Mouse (Mus musculus) limb, embryonic 15.5 days (tissue): ENCODE measurements around the gene Fhad1. TPM values are rescaled to one million over a fixed set of nuclear protein-coding genes. Genes with fewer than 3 reads are reported as not detected.

ENCODE experiments used
- ATAC-seq: fragments of 200-750 bp; cut with Nextera tagmentation; 2 replicates; pipeline ENCODE4 v1.8.0; 2017; ENCODE audit warnings: low read depth, moderate TSS enrichment; ENCODE audit not compliant: insufficient number of reproducible peaks, low FRiP score, low TSS enrichment
- H3K27ac ChIP-seq: fragments of 300-500 bp; sonication (generic); 2 replicates; pipeline ENCODE4 v1.5.1; 2015; ENCODE audit warnings: moderate library complexity, mild to moderate bottlenecking, inconsistent platforms
- H3K27me3 ChIP-seq: fragments of 300-500 bp; sonication (generic); 2 replicates; pipeline ENCODE4 v1.6.1; 2015; ENCODE audit warnings: inconsistent platforms
- H3K36me3 ChIP-seq: fragments of 300-500 bp; sonication (generic); 2 replicates; pipeline ENCODE4 v1.6.1; 2015; ENCODE audit warnings: inconsistent platforms
- H3K4me1 ChIP-seq: fragments of 300-500 bp; sonication (generic); 2 replicates; pipeline ENCODE4 v1.6.1; 2015; ENCODE audit warnings: inconsistent platforms
- H3K4me2 ChIP-seq: fragments of 300-500 bp; sonication (generic); 2 replicates; pipeline ENCODE4 v1.6.1; 2015; ENCODE audit warnings: mild to moderate bottlenecking, inconsistent platforms
- H3K4me3 ChIP-seq: fragments of 300-500 bp; sonication (generic); 2 replicates; pipeline ENCODE4 v1.5.1; 2015; ENCODE audit warnings: mild to moderate bottlenecking, inconsistent platforms
- H3K9ac ChIP-seq: fragments of 300-500 bp; sonication (generic); 2 replicates; pipeline ENCODE4 v1.6.1; 2015; ENCODE audit warnings: inconsistent platforms
- H3K9me3 ChIP-seq: fragments of 300-500 bp; sonication (generic); 2 replicates; pipeline ENCODE4 v1.6.1; 2016; ENCODE audit warnings: inconsistent platforms
- WGBS: fragments of 180-500 bp; shearing (Covaris S2); methylation state at CpG from one replicate; pipeline ENCODE4 v1.1.7; 2015; 5-methylcytosine and 5-hydroxymethylcytosine counted together
- polyA plus RNA-seq: library from polyadenylated mRNA; unstranded; fragments of >200 nt; fragmentation: Nextera tagmentation; extraction: Ambion mirVana; gene quantifications from 2 replicates; pipeline ENCODE4 v1.2.1, GENCODE M21; 2015

The Fhad1 gene
- polyA plus RNA-seq, 1 experiment from 2014 or later = 3.9 TPM

DNA sequence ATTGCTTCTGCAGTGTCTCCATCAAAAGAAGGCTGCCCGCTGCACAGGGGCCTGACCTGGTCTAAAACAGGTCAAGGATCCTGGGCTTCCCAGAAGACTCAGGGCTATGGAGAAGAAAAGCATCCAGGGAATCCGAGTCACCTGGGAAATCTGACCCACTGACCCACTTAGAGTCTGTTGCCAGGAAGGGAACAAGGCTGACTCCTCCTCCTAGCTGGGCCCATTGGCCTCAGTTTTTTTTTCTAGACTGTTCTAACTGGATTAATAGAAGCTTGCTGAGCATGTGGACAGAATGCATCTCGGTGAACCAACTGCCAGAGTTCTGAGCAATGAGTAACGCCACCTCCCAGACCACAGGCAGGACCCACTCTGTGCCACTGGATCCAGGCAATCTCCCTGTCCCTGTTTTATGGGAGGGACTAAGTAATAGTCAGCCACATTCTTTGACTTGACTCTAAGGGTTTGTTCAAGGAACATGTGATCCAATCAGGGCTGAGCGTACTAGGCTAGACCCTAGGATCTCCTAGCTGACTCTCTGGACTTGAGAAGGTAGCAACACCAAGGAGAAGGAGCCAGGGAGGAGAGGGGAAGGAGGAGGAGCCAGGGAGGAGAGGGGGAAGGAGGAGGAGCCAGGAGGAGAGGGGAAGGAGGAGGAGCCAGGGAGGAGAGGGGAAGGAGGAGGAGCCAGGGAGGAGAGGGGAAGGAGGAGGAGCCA lies 21.4 kb downstream of the Fhad1 start:
- ATAC-seq = no peak
- Histone ChIP-seq H3K9ac (no peak overlapping the region), H3K9me3 (no peaks in the 10 kb centered on the region), H3K27me3 (no peaks in the 10 kb centered on the region), H3K4me1 (peaks cover 6% of the 10 kb centered on the region), H3K4me3 (no peak overlapping the region), H3K27ac (no peak overlapping the region), H3K36me3 (no peaks in the 10 kb centered on the region), H3K4me2 (no peak overlapping the region)
- 74% methylated on average over 5 of the region's 5 CpGs for WGBS

DNA sequence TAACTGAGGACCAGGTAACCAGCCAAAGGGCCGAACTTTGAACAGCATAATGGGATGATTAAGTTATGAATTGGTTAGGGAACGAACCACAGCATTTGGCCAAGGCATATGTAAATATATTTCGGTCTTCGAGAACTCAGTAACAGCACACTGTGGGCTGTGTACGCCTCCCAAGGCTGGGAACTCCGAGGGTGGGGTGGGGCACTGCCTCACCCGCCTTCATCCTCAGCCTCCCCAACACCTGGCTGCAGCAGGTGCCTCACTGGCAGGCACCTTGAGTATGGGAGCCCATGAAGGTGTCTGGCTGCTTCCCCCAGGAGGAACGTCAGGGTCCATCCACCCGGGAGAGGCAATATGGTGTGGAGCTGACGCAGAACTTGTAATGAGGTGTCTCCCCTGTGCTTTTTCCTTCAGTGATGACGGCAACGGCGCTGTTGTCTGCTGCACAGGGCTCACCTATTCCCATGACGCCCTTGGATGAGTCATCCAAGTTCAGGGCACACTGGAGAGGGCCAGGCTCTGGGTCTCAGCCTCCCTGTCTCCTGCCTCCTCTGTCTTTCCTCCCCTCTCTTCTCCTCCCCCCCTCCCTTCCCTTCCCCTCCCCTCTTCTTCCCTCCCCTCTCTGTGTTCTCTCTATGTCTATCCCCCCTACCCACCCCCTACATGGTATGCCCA lies 22.2 kb downstream of the Fhad1 start:
- ATAC-seq = no peak
- no peak overlapping the region for H3K4me3 ChIP-seq
- no peaks in the 10 kb centered on the region for H3K36me3 ChIP-seq
- H3K27me3 ChIP-seq = no peaks in the 10 kb centered on the region
- H3K9ac ChIP-seq = no peak overlapping the region
- H3K9me3 ChIP-seq = no peaks in the 10 kb centered on the region
- H3K4me1 ChIP-seq = no peaks in the 10 kb centered on the region
- WGBS = 76% methylated on average over 14 of the region's 14 CpGs
- no peak overlapping the region for H3K27ac ChIP-seq
- H3K4me2 ChIP-seq = no peak overlapping the region

DNA sequence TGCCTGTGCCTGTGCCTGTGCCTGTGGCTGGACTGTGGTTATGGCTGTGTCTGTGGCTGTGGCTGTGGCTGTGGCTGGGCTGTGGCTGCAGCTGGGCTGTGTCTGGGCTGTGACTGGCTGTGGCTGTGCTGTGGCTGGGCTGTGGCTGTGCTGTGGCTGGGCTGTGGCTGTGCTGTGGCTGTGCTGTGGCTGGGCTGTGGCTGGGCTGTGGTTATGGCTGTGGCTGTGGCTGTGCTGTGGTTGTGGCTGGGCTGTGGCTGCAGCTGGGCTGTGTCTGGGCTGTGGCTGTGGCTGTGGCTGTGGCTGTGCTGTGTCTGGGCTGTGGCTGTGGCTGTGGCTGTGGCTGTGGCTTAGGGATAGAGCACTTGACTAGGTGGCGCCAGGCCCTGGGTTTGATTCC lies 26.7 kb downstream of the Fhad1 start:
- Histone ChIP-seq H3K27me3 (no peaks in the 10 kb centered on the region), H3K27ac (no peak overlapping the region), H3K36me3 (no peaks in the 10 kb centered on the region), H3K4me3 (no peak overlapping the region), H3K4me2 (no peak overlapping the region), H3K9ac (no peak overlapping the region), H3K9me3 (no peaks in the 10 kb centered on the region), H3K4me1 (no peaks in the 10 kb centered on the region)
- WGBS = 87% methylated on average over 1 of the region's 1 CpGs
- no peak for ATAC-seq

DNA sequence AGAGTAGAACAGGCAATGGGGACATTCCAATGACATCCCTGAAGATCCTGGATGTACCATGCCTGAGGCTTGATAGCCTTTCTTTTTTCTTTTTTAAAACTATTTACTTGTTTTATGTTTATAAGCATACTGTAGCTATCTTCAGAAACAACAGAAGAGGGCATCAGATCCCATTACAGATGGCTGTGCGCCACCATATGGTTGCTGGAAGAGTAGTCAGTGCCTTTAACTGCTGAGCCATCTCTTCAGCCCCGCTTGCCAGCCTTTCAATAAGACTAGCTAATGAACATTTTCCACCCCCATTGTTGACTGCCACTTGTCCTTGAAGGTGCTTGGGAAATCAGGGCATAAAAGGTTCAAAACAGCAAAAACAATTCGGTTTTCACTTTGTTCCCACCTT lies 31.2 kb downstream of the Fhad1 start:
- ATAC-seq = no peak
- Histone ChIP-seq H3K36me3 (no peaks in the 10 kb centered on the region), H3K27ac (no peak overlapping the region), H3K4me1 (peaks cover 3% of the 10 kb centered on the region; the same call in 1 of the 2 replicates), H3K27me3 (no peaks in the 10 kb centered on the region), H3K9me3 (no peaks in the 10 kb centered on the region), H3K4me2 (no peak overlapping the region), H3K4me3 (no peak overlapping the region), H3K9ac (no peak overlapping the region)
- WGBS = 69% methylated on average over 3 of the region's 3 CpGs

DNA sequence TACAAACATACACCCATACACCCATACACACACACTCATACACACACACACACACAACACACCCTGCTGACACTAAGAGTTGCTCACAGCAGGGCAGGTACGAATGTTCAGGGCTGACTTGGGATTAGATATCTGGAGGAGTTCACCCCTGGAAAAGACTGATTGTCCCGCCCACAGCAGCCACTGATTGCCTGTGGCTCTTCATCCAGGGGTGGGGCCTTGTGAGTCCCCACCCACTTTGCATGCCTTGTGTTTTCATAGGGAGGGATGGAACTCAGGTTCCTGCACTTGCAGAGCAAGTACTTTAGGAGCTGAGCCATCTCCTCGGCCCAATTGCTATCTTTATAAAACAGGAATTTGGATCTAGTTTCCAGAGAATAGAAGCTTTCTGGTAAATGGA lies 33.4 kb downstream of the Fhad1 start:
- no peak overlapping the region for H3K27ac ChIP-seq
- H3K9me3 ChIP-seq = no peaks in the 10 kb centered on the region
- no peaks in the 10 kb centered on the region for H3K27me3 ChIP-seq
- H3K4me1 ChIP-seq = peaks cover 5% of the 10 kb centered on the region; the same call in 1 of the 2 replicates
- no peak overlapping the region for H3K4me2 ChIP-seq
- no peak overlapping the region for H3K4me3 ChIP-seq
- H3K9ac ChIP-seq = no peak overlapping the region
- no peak for ATAC-seq
- no peaks in the 10 kb centered on the region for H3K36me3 ChIP-seq
- WGBS = 63% methylated on average over 3 of the region's 3 CpGs

DNA sequence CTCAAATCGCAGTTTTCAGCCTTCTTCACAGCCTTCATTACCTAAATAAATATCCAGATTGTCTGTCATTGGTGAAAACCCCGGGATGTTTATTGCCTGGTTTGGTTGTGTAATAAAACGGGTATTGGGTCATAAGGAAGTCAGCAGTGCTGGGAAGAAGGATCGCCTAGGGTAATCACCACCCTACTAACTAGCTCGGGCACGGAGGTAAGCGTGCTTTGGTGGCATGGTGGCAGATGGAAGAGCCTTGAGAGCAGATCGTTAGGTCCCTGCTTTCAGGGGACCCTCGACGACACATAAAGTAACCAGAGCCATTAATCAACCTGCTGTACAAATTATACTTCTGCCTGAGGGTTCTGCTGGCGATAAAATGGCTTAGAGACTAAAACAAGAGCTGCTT lies 36.3 kb downstream of the Fhad1 start:
- Histone ChIP-seq H3K9ac (no peak overlapping the region), H3K27ac (no peak overlapping the region), H3K9me3 (no peaks in the 10 kb centered on the region), H3K36me3 (no peaks in the 10 kb centered on the region), H3K4me3 (no peak overlapping the region), H3K27me3 (no peaks in the 10 kb centered on the region), H3K4me1 (peaks cover 5% of the 10 kb centered on the region; the same call in 1 of the 2 replicates), H3K4me2 (no peak overlapping the region)
- no peak for ATAC-seq
- WGBS = 20% methylated on average over 11 of the region's 11 CpGs

DNA sequence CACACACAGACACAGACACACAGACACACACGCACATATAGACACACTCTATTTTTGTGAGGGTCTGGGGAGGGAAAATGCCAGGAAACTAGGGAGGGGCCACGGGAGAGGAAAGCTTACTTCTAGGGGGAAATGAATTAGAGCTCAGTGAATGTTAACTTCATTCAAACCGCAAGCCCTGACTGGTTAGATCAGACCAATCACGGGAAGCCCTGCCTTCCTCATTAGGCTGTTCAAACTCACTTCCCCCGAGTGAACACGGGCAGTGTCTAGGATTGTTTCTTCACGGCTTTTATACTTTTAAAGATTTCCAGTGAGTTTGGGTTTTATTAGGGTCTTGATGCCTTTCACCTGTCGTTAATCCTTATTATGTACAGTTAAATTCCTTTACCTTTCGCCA lies 37.5 kb downstream of the Fhad1 start:
- no peak overlapping the region for H3K4me2 ChIP-seq
- H3K9ac ChIP-seq = no peak overlapping the region
- no peak for ATAC-seq
- H3K27me3 ChIP-seq = no peaks in the 10 kb centered on the region
- H3K4me1 ChIP-seq = 0 out of 2 replicates have a peak, but pooled peaks cover 3% of the 10 kb centered on the region
- WGBS = 28% methylated on average over 9 of the region's 9 CpGs
- no peaks in the 10 kb centered on the region for H3K9me3 ChIP-seq
- H3K27ac ChIP-seq = no peak overlapping the region
- no peak overlapping the region for H3K4me3 ChIP-seq
- H3K36me3 ChIP-seq = no peaks in the 10 kb centered on the region

DNA sequence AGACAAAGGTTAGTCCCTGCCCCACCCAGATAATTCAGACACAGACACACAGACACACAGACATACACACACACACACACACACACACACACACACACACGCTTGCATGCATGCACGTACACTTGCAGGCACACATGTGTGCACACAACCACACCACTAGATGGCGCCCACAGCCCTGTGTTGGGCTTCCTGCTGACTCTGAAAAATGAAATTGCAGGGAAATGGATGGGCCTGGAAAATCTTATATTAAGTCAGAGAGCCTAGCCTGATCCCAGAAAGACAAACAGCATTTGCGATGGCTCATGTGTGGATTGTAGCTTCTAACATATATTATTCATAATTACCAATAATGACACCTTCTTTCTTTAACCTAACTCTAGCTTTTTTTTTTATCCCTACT lies 38.7 kb downstream of the Fhad1 start:
- Histone ChIP-seq H3K4me2 (no peak overlapping the region), H3K4me1 (0 out of 2 replicates have a peak, but pooled peaks cover 3% of the 10 kb centered on the region), H3K27ac (no peak overlapping the region), H3K27me3 (no peaks in the 10 kb centered on the region), H3K4me3 (no peak overlapping the region), H3K9me3 (no peaks in the 10 kb centered on the region), H3K9ac (no peak overlapping the region), H3K36me3 (no peaks in the 10 kb centered on the region)
- 47% methylated on average over 4 of the region's 4 CpGs for WGBS
- no peak for ATAC-seq

DNA sequence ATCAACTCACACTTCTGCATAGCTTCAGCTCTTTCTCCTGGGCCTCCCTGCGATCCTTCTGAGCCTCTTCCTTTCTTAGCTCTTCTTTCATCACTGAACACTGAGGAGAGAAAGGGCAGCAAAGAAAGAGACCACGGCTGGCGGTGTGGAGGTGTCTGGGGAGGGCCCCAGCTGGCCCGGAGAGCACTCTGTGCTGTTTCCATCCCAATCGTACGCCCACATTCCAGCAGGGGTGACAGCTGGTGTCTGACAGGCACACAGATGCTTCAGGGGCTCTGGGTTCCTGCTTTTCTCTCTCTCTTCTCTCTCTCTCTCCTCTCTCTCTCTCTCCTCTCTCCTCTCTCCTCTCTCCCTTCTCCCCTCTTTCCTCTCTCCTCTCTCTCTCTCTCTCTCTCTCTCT lies 50.3 kb downstream of the Fhad1 start:
- Histone ChIP-seq H3K27me3 (no peaks in the 10 kb centered on the region), H3K27ac (no peak overlapping the region), H3K4me3 (no peak overlapping the region), H3K36me3 (no peaks in the 10 kb centered on the region), H3K4me1 (0 out of 2 replicates have a peak, but pooled peaks cover 4% of the 10 kb centered on the region), H3K4me2 (no peak overlapping the region), H3K9me3 (0 out of 2 replicates have a peak, but pooled peaks cover 5% of the 10 kb centered on the region), H3K9ac (no peak overlapping the region)
- WGBS = 19% methylated on average over 6 of the region's 6 CpGs
- 0 out of 2 replicates have a peak, but pooled peaks have one; percentile 35 for ATAC-seq

DNA sequence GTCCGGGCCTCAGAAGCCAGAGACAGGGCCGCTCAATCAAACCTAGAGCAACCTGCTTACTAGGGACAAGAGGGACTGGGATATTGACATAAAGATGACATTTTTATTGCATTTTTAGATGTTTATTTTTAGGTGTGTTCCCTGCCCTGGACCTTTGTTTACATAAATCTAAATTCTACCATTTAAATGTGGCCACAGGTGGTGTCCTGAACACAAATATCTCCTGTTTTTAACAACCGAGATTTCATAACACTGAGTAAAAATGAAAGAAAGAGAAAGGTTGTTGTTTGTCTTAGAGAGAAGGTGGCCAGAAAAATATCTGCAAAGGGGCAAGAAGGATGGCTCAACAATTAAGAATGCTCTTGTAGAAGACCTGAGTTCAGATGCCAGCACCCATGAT lies 51.0 kb downstream of the Fhad1 start:
- Histone ChIP-seq H3K4me2 (no peak overlapping the region), H3K27ac (no peak overlapping the region), H3K36me3 (no peaks in the 10 kb centered on the region), H3K4me3 (no peak overlapping the region), H3K4me1 (peaks cover 5% of the 10 kb centered on the region; the same call in 1 of the 2 replicates), H3K27me3 (no peaks in the 10 kb centered on the region), H3K9ac (no peak overlapping the region), H3K9me3 (0 out of 2 replicates have a peak, but pooled peaks cover 5% of the 10 kb centered on the region)
- no peak for ATAC-seq
- WGBS = 86% methylated on average over 3 of the region's 3 CpGs

DNA sequence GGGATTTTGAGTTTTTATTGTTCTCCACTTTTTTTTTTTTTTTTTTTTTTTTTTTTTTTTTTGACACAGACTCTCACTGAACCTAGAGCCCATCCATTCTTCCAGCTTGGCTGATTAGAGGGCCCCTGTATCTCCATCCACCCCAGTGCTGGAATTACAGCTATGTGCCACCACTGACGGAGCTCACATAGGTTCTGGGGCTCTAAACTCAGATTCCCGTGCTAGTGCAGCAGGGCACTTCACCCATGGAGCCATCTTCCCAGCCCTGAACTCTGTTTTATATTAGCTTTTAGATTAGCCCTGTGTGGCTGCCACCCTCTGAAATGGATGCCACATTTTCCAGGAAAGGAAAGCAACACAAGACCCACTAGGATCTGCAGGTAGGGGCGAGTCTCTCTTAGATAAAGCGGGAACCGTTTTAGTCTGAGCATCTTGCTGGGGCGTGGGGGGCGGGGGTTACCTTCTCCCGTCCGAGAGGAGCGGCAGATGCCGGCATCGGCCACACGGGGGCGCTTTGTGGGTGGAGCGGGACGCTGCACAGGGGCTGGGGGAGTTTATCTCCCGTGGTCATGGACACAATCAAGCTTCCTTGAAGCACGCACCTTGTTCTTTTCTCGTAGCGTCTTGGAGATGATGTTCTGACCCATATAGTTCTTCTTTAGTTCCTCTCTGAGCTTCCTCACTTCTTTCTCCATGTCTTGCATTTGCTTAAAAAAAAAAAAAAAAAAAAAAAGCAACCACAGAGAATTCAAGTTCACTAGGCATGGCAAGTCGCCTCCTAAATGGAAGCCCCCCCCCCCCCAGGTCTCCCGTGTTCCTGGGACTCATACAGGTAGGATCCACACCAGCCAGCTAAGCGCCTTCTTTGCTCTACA lies 51.8 kb downstream of the Fhad1 start:
- 13% methylated on average over 23 of the region's 23 CpGs for WGBS
- H3K4me2 ChIP-seq = peak overlapping the region; percentile 14; the same call in 1 of the 2 replicates
- H3K9ac ChIP-seq = no peak overlapping the region

More for the DNA sequence above, 51.8 kb downstream of the Fhad1 start:
- Histone ChIP-seq H3K36me3 (no peaks in the 10 kb centered on the region), H3K4me3 (no peak overlapping the region), H3K4me1 (peaks cover 13% of the 10 kb centered on the region), H3K27ac (no peak overlapping the region), H3K27me3 (no peaks in the 10 kb centered on the region), H3K9me3 (0 out of 2 replicates have a peak, but pooled peaks cover 5% of the 10 kb centered on the region)
- no peak for ATAC-seq
